Mouse (Mus musculus) induced T-regulatory cell, adult 2 months (primary cell): ENCODE measurements at regions not wholly inside any gene's neighbourhood (a gene's known extent, or its start where the extent isn't known, plus 50 kb on each side); places are given as distances from the start of the nearest gene placed in this dataset.

ENCODE experiments used
- DNase-seq: peaks from one replicate; pipeline ENCODE4 v3.0.0-alpha.2; 2012; ENCODE audit warnings: low read depth

- no peak for DNase-seq
These were observed 318.5 kb downstream of the Phkb start for GRCm38 (mm10) chr8:86159074-86159783.

- no peak for DNase-seq
These were observed 306.8 kb downstream of the Phkb start for GRCm38 (mm10) chr8:86147586-86147985.

GRCm38 (mm10) chr8:86125244-86125643 is 284.5 kb downstream of the Phkb start:
- no peak for DNase-seq

- no peak for DNase-seq
These were observed 283.9 kb downstream of the Phkb start for GRCm38 (mm10) chr8:86124655-86125054.
